Mouse (Mus musculus) hindbrain, embryonic 16.5 days (tissue): Measurements from ENCODE around the gene Ktn1. TPM values are rescaled to one million over a fixed set of nuclear protein-coding genes. Genes with fewer than 3 reads are reported as not detected.

Experiments
- ATAC-seq: fragments of 200-750 bp; cut with Nextera tagmentation; 2 replicates; pipeline ENCODE4 v1.8.0; 2017; ENCODE audit warnings: moderate TSS enrichment, moderate library complexity
- H3K27ac ChIP-seq: fragments of 300-500 bp; sonication (generic); 2 replicates; pipeline ENCODE4 v1.5.1; 2014; ENCODE audit warnings: low read depth, mild to moderate bottlenecking, control low read depth, low read length, moderate library complexity
- H3K27me3 ChIP-seq: fragments of 300-500 bp; sonication (generic); replicated peaks from 2 replicates; pipeline ENCODE4 v1.6.1; 2014; ENCODE audit warnings: low read length; ENCODE audit not compliant: control insufficient read depth, insufficient read depth
- H3K36me3 ChIP-seq: fragments of 300-500 bp; sonication (generic); 2 replicates; pipeline ENCODE4 v1.6.1; 2014; ENCODE audit warnings: mild to moderate bottlenecking, low read length, moderate library complexity, mixed read lengths; ENCODE audit not compliant: control insufficient read depth, insufficient read depth
- H3K4me1 ChIP-seq: fragments of 300-500 bp; sonication (generic); 2 replicates; pipeline ENCODE4 v1.6.1; 2014; ENCODE audit warnings: low read depth, low read length; ENCODE audit not compliant: control insufficient read depth, insufficient read depth
- H3K4me2 ChIP-seq: fragments of 300-500 bp; sonication (generic); 2 replicates; pipeline ENCODE4 v1.6.1; 2014; ENCODE audit warnings: mild to moderate bottlenecking, low read length, control low read depth, moderate library complexity
- H3K4me3 ChIP-seq: fragments of 300-500 bp; sonication (generic); 2 replicates; pipeline ENCODE4 v1.5.1; 2014; ENCODE audit warnings: mild to moderate bottlenecking, low read length, control low read depth, moderate library complexity
- H3K9ac ChIP-seq: fragments of 300-500 bp; sonication (generic); 2 replicates; pipeline ENCODE4 v1.6.1; 2014; ENCODE audit warnings: low read depth, mild to moderate bottlenecking, control low read depth, low read length, moderate library complexity
- H3K9me3 ChIP-seq: fragments of 300-500 bp; sonication (generic); 2 replicates; pipeline ENCODE4 v1.6.1; 2014; ENCODE audit warnings: mild to moderate bottlenecking, low read length, moderate library complexity; ENCODE audit not compliant: control insufficient read depth
- WGBS: fragments of 180-500 bp; shearing (Covaris S2); extraction: QIAGEN DNeasy Blood & Tissue Kit; methylation state at CpG from one replicate; pipeline ENCODE4 v1.1.7; 2014; 5-methylcytosine and 5-hydroxymethylcytosine counted together
- polyA plus RNA-seq: library from polyadenylated mRNA; unstranded; fragments of >200 nt; fragmentation: Nextera tagmentation; extraction: Ambion mirVana; gene quantifications from 2 replicates; pipeline ENCODE4 v1.2.1, GENCODE M21; 2015

Gene Ktn1
- polyA plus RNA-seq, 1 experiment from 2014 or later = 56.3 TPM

- Histone ChIP-seq H3K4me1 (peaks cover 19% of the 10 kb centered on the region), H3K4me2 (no peak overlapping the region), H3K9me3 (no peaks in the 10 kb centered on the region), H3K9ac (no peak overlapping the region), H3K27me3 (no peaks in the 10 kb centered on the region), H3K27ac (no peak overlapping the region), H3K36me3 (no peaks in the 10 kb centered on the region), H3K4me3 (no peak overlapping the region)
- 87% methylated on average over 4 of the region's 4 CpGs for WGBS
- no peak for ATAC-seq
Observed at GRCm38 (mm10) chr14:47651272-47651671, 3.0 kb downstream of the Ktn1 start.

GRCm38 (mm10) chr14:47655444-47655843 is 7.2 kb downstream of the Ktn1 start:
- no peak overlapping the region for H3K27ac ChIP-seq
- no peak overlapping the region for H3K4me2 ChIP-seq
- H3K4me1 ChIP-seq = peaks cover 9% of the 10 kb centered on the region
- H3K4me3 ChIP-seq = no peak overlapping the region
- WGBS = 86% methylated on average over 2 of the region's 2 CpGs
- H3K9ac ChIP-seq = no peak overlapping the region
- H3K9me3 ChIP-seq = no peaks in the 10 kb centered on the region
- no peaks in the 10 kb centered on the region for H3K27me3 ChIP-seq
- H3K36me3 ChIP-seq = no peaks in the 10 kb centered on the region
- ATAC-seq = no peak

GRCm38 (mm10) chr14:47663844-47664469 is 15.7 kb downstream of the Ktn1 start:
- 89% methylated on average over 11 of the region's 11 CpGs for WGBS
- Histone ChIP-seq H3K27ac (no peak overlapping the region), H3K27me3 (no peaks in the 10 kb centered on the region), H3K4me3 (no peak overlapping the region), H3K4me1 (no peaks in the 10 kb centered on the region), H3K36me3 (peaks cover 3% of the 10 kb centered on the region; the same call in 1 of the 2 replicates), H3K9me3 (no peaks in the 10 kb centered on the region), H3K9ac (no peak overlapping the region), H3K4me2 (no peak overlapping the region)
- no peak for ATAC-seq

- no peaks in the 10 kb centered on the region for H3K4me1 ChIP-seq
- no peak overlapping the region for H3K4me3 ChIP-seq
- peaks cover 3% of the 10 kb centered on the region; the same call in 1 of the 2 replicates for H3K36me3 ChIP-seq
- H3K4me2 ChIP-seq = no peak overlapping the region
- H3K9ac ChIP-seq = no peak overlapping the region
- no peak overlapping the region for H3K27ac ChIP-seq
- no peak for ATAC-seq
- H3K27me3 ChIP-seq = no peaks in the 10 kb centered on the region
- no peaks in the 10 kb centered on the region for H3K9me3 ChIP-seq
Observed at GRCm38 (mm10) chr14:47664470-47664864, 16.2 kb downstream of the Ktn1 start.

GRCm38 (mm10) chr14:47665061-47665778 is 17.0 kb downstream of the Ktn1 start:
- Histone ChIP-seq H3K27ac (no peak overlapping the region), H3K9me3 (no peaks in the 10 kb centered on the region), H3K36me3 (peaks cover 3% of the 10 kb centered on the region; the same call in 1 of the 2 replicates), H3K9ac (no peak overlapping the region), H3K4me1 (no peaks in the 10 kb centered on the region), H3K4me2 (no peak overlapping the region), H3K27me3 (no peaks in the 10 kb centered on the region), H3K4me3 (no peak overlapping the region)
- 92% methylated on average over 5 of the region's 5 CpGs for WGBS
- ATAC-seq = no peak

- Histone ChIP-seq H3K9ac (no peak overlapping the region), H3K4me3 (no peak overlapping the region), H3K27me3 (no peaks in the 10 kb centered on the region), H3K36me3 (no peaks in the 10 kb centered on the region), H3K9me3 (no peaks in the 10 kb centered on the region), H3K27ac (no peak overlapping the region), H3K4me1 (no peaks in the 10 kb centered on the region), H3K4me2 (no peak overlapping the region)
- ATAC-seq = no peak
Observed at GRCm38 (mm10) chr14:47668096-47668495, 19.8 kb downstream of the Ktn1 start.

GRCm38 (mm10) chr14:47682886-47683285 is 34.6 kb downstream of the Ktn1 start:
- Histone ChIP-seq H3K27me3 (no peaks in the 10 kb centered on the region), H3K4me1 (no peaks in the 10 kb centered on the region), H3K9ac (no peak overlapping the region), H3K27ac (no peak overlapping the region), H3K36me3 (peaks cover 34% of the 10 kb centered on the region), H3K9me3 (no peaks in the 10 kb centered on the region), H3K4me3 (no peak overlapping the region), H3K4me2 (no peak overlapping the region)
- 96% methylated on average over 10 of the region's 10 CpGs for WGBS
- ATAC-seq = no peak

- Histone ChIP-seq H3K27me3 (no peaks in the 10 kb centered on the region), H3K36me3 (peaks cover 32% of the 10 kb centered on the region), H3K4me2 (no peak overlapping the region), H3K9me3 (no peaks in the 10 kb centered on the region), H3K27ac (no peak overlapping the region), H3K4me1 (no peaks in the 10 kb centered on the region), H3K4me3 (no peak overlapping the region), H3K9ac (no peak overlapping the region)
- 93% methylated on average over 5 of the region's 5 CpGs for WGBS
- no peak for ATAC-seq
Observed at GRCm38 (mm10) chr14:47684579-47684978, 36.3 kb downstream of the Ktn1 start.

GRCm38 (mm10) chr14:47699126-47699525 is 50.9 kb downstream of the Ktn1 start:
- H3K4me3 ChIP-seq = no peak overlapping the region
- ATAC-seq = no peak
- no peak overlapping the region for H3K4me2 ChIP-seq
- no peak overlapping the region for H3K27ac ChIP-seq
- H3K4me1 ChIP-seq = no peaks in the 10 kb centered on the region
- H3K9me3 ChIP-seq = no peaks in the 10 kb centered on the region
- peaks cover 21% of the 10 kb centered on the region for H3K36me3 ChIP-seq
- no peak overlapping the region for H3K9ac ChIP-seq
- H3K27me3 ChIP-seq = no peaks in the 10 kb centered on the region
- WGBS = 46% methylated on average over 5 of the region's 5 CpGs
